Mouse (Mus musculus) spleen, adult 2 months (tissue): ENCODE data around the gene Mapkapk2.

ENCODE experiments used
- CTCF ChIP-seq: fragments of 200-500 bp; IDR thresholded peaks from 2 replicates; pipeline ENCODE4 v1.5.1; 2011; ENCODE audit warnings: mild to moderate bottlenecking, inconsistent platforms; ENCODE audit not compliant: insufficient read depth, insufficient read length, insufficient replicate concordance; ENCODE audit errors: extremely low read depth
- POLR2A ChIP-seq: fragments of 200-500 bp; IDR thresholded peaks from 2 replicates; pipeline ENCODE4 v1.6.1; 2011; ENCODE audit warnings: low read depth, low read length, inconsistent platforms

GRCm38 (mm10) chr1:131025843-131026190 is 71.8 kb downstream of the Mapkapk2 start:
- TF ChIP-seq CTCF (no peak), POLR2A (no peak)
